Comparison of ENCODE assay signal across 9 mouse cellular contexts in the genomic region with DNA sequence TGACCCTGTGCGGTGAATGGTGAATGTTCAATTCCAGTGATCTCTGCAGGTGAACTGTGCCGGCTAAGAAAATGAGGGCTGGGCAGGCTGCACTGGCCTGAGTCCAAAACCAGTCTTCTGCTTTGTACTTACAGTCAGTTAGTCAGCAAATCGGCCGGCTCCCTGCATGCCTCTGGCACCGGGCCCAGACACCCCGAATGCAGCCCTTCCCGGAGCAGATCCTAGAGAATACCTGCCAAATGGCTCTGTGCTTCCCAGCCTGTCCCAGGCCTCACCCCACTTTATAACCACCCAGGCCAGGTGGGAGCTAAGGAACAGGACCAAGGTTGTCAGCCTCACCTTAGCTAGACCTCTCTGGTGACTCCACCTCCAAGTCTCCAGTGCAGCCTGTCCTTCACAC. TPM values are rescaled to one million over a fixed set of nuclear protein-coding genes. Genes with fewer than 3 reads are reported as not detected.
DNase-seq lines count a peak whose midpoint lies in the region; ATAC-seq lines count a peak whose summit lies in the region.
"Had no signal": no experiment of that assay in that cellular context is flagged by ENCODE, and none has a peak within 500 bp of the region (broad histone marks: within the 10 kb centered on the region; RNA-seq: fewer than 3 reads in every experiment).

No protein-coding gene starts in this region.

- H3K9me3 ChIP-seq in neural tube, embryonic 15.5 days (replicated peaks): no peaks in the 10 kb centered on the region

- H3K4me2 ChIP-seq in neural tube, embryonic 15.5 days: no peak overlapping the region

- no peaks in the 10 kb centered on the region for H3K27me3 ChIP-seq in neural tube, embryonic 15.5 days (replicated peaks)

- no peaks in the 10 kb centered on the region for H3K36me3 ChIP-seq in neural tube, embryonic 15.5 days

- ATAC-seq in frontal cortex, adult (ENCODE audit: low TSS enrichment): no peak
- no peak for ATAC-seq in neural tube, embryonic 15.5 days (ENCODE audit: low FRiP score)

- peaks cover 48% of the 10 kb centered on the region for H3K4me1 ChIP-seq in neural tube, embryonic 15.5 days

- intact Hi-C loops in heart, postnatal 14 days (cut with DNase I): no loop called here
- intact Hi-C loops in left cerebral cortex, postnatal 14 days (cut with DNase I): no loop called here

- H3K9ac ChIP-seq in neural tube, embryonic 15.5 days (replicated peaks): no peak overlapping the region

- peak overlapping the region; percentile 85; the same call in 1 of the 2 replicates for H3K27ac ChIP-seq in neural tube, embryonic 15.5 days (replicated peaks)

- 23% methylated on average over 7 of the region's 7 CpGs for WGBS in neural tube, embryonic 15.5 days

- peak; percentile 60 to 63 for DNase-seq in frontal cortex, postnatal 14 days (ENCODE audit: low spot score in 2 of 2)
- peak; percentile 74 for DNase-seq in 3T3-L1 (ENCODE audit: low read depth, low spot score)
- DNase-seq in cerebellum, adult 8-10 months: peak; percentile 96
- peak; percentile 60 to 63 for DNase-seq in heart, postnatal 14 days
- peak; percentile 70 to 76 for DNase-seq in left cerebral cortex, postnatal 14 days (ENCODE audit: low spot score in 2 of 2)
- DNase-seq in retina, postnatal 1 day: no peak

- no peak overlapping the region for H3K4me3 ChIP-seq in neural tube, embryonic 15.5 days (replicated peaks)

RNA-seq across cellular contexts. Expression of a gene that starts 17.0 kb away (rescaled TPM):
- not detected for total RNA-seq in heart, postnatal 14 days (2021)
- 10 to 100 TPM; 46.0 to 56.9 TPM for total RNA-seq in left cerebral cortex, postnatal 14 days (2021)
- 18.2 and 19.4 TPM in 2 replicates for polyA plus RNA-seq in neural tube, embryonic 15.5 days (2015; fragmentation: Nextera tagmentation; extraction: Ambion mirVana)
- total RNA-seq: liver, adult 2 months had no signal
- polyA plus RNA-seq: liver, adult 2 months had no signal

RNA-seq across cellular contexts. Expression of a gene that starts 26.4 kb away (rescaled TPM):
- total RNA-seq in heart, postnatal 14 days (2021): 10 to 100 TPM; 44.2 to 45.6 TPM
- total RNA-seq in left cerebral cortex, postnatal 14 days (2021): 10 to 100 TPM; 71.2 to 72.2 TPM
- 37.2 and 40.8 TPM in 2 replicates for polyA plus RNA-seq in neural tube, embryonic 15.5 days (2015; fragmentation: Nextera tagmentation; extraction: Ambion mirVana)

RNA-seq across cellular contexts. Expression of a gene that starts 47.9 kb away (rescaled TPM):
- under 1 TPM in 1 of 2 experiments, not detected in 1; 0.07 TPM for total RNA-seq in heart, postnatal 14 days (2021)
- 10 to 100 TPM; 41.2 to 43.1 TPM for total RNA-seq in left cerebral cortex, postnatal 14 days (2021)
- 10.8 and 12.3 TPM in 2 replicates for polyA plus RNA-seq in neural tube, embryonic 15.5 days (2015; fragmentation: Nextera tagmentation; extraction: Ambion mirVana)
- total RNA-seq: liver, adult 2 months had no signal
- polyA plus RNA-seq: liver, adult 2 months had no signal

Comparison
In these comparisons a context has a peak if more than half of its experiments do, and no peak if none do; other contexts are left out.
1. RNA of a gene that starts 17.0 kb away (total RNA-seq): 46.0 to 56.9 TPM in left cerebral cortex, postnatal 14 days; not detected in heart, postnatal 14 days; every median in the first group is over 10 times any median in the second.
2. RNA of a gene that starts 47.9 kb away (total RNA-seq): 41.2 to 43.1 TPM in left cerebral cortex, postnatal 14 days; 0.07 TPM in heart, postnatal 14 days; every median in the first group is over 10 times any median in the second.